Mouse (Mus musculus) bone marrow macrophage, adult 2 months (primary cell): ENCODE results near the gene Moap1. TPM values are rescaled to one million over a fixed set of nuclear protein-coding genes. Genes with fewer than 3 reads are reported as not detected.

Source experiments
- H3K27ac ChIP-seq: 2 replicates; pipeline ENCODE4 v1.5.1; 2012; ENCODE audit warnings: low read depth, low read length; ENCODE audit not compliant: insufficient read depth
- H3K4me1 ChIP-seq: 2 replicates; pipeline ENCODE4 v1.6.1; 2012; ENCODE audit warnings: low read length; ENCODE audit not compliant: control insufficient read depth, insufficient read depth
- H3K4me3 ChIP-seq: 2 replicates; pipeline ENCODE4 v1.5.1; 2012; ENCODE audit warnings: mild to moderate bottlenecking, low read length, moderate library complexity; ENCODE audit not compliant: insufficient read depth
- CTCF ChIP-seq: IDR thresholded peaks from 2 replicates; pipeline ENCODE4 v1.5.1; 2012; ENCODE audit warnings: low read depth, mild to moderate bottlenecking, low read length, moderate library complexity
- POLR2A ChIP-seq: IDR thresholded peaks from 2 replicates; pipeline ENCODE4 v1.6.1; 2012; ENCODE audit warnings: mild to moderate bottlenecking, low read depth, low read length, borderline replicate concordance
- polyA plus RNA-seq: library from polyadenylated mRNA; stranded (reverse); fragments of >200 nt; gene quantifications from 2 replicates; pipeline ENCODE4 v1.2.4, GENCODE M21; 2012; ENCODE audit not compliant: missing spikeins, insufficient read depth, insufficient read length

Gene Moap1
- polyA plus RNA-seq, 1 experiment = 1.3 TPM

- TF ChIP-seq POLR2A = no peak
- TF ChIP-seq CTCF = no peak
- H3K4me1 ChIP-seq = peaks cover 6% of the 10 kb centered on the region
- H3K4me3 ChIP-seq = no peak overlapping the region
- no peak overlapping the region for H3K27ac ChIP-seq
Observed at GRCm38 (mm10) chr12:102708220-102708619, 35.2 kb downstream of the Moap1 start.

DNA sequence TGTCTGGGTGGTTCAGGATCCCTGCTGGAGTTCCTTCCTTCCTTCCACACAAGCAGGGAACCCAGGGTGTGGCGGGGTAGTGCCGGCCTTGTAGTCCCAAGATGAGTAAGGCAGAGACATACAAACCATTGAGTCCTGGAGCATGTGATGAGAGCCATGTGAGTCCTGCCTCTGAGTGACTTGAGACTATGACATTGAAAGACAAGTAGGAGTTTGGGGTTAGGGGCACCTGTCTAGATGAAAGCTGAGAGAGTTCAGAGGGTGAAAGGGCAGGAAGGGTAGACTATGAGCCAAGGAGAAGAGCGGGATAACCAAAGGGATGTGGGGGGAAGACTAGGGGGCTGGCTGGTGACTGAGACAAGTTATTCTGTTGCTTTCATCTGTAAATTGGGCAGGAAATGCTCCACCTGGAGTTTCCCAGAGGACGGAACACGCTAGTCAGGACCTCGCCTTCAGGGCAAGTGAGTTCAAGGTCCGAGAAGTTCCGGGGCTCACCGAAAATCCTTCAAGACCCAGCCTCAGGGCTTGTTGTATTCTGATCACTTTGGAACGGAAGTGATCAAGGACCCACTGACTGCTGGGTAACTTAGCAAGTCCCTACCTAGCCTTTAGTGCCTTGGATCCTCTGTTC lies 36.5 kb downstream of the Moap1 start:
- no peak for TF ChIP-seq POLR2A
- TF ChIP-seq CTCF = no peak
- Histone ChIP-seq H3K4me1 (peaks cover 15% of the 10 kb centered on the region), H3K27ac (no peak overlapping the region), H3K4me3 (no peak overlapping the region)

DNA sequence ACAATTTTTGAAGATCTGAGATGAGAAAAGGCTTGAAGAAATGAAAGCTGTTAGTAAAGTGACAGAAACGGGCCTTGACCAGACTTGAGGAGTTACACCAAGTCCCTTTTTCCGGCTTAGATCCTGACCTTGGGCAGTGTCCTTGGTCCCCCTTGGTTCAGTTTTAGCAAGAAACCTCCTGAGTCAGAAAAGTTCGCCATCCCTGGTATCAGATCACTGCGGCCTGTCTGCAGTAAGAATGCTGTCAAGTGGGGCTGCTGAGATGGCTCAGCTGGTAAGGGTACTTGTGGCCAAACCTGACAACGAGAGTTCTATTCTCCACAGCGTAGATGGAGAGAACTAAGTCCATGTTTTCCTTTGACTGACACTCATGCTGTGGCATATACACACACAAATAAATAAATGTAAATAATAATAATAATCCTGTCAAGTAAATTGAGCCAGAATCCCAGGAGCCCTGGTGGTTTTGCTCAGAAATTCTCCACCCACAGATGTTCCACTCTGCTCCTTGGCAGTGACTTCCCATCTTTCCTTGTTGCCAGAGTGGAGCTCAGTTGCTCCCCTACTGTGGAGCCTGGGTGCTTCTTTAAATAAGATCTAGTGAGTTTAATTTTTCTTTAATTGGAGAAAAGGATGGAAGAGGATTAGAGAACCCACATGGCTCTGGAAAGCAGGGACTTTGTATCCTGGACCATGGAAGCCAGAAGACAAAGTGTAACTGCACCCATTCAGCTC lies 37.4 kb downstream of the Moap1 start:
- H3K4me3 ChIP-seq = peak overlapping the region; percentile 72
- no peak overlapping the region for H3K27ac ChIP-seq
- peaks cover 22% of the 10 kb centered on the region for H3K4me1 ChIP-seq
- TF ChIP-seq CTCF (no peak), POLR2A (no peak)

GRCm38 (mm10) chr12:102705216-102705871 lies 38.1 kb downstream of the Moap1 start:
- Histone ChIP-seq H3K4me3 (peak overlapping the region; percentile 72), H3K4me1 (peaks cover 22% of the 10 kb centered on the region), H3K27ac (peak overlapping the region; percentile 61)
- TF ChIP-seq CTCF (peak; percentile 87), POLR2A (no peak)

DNA sequence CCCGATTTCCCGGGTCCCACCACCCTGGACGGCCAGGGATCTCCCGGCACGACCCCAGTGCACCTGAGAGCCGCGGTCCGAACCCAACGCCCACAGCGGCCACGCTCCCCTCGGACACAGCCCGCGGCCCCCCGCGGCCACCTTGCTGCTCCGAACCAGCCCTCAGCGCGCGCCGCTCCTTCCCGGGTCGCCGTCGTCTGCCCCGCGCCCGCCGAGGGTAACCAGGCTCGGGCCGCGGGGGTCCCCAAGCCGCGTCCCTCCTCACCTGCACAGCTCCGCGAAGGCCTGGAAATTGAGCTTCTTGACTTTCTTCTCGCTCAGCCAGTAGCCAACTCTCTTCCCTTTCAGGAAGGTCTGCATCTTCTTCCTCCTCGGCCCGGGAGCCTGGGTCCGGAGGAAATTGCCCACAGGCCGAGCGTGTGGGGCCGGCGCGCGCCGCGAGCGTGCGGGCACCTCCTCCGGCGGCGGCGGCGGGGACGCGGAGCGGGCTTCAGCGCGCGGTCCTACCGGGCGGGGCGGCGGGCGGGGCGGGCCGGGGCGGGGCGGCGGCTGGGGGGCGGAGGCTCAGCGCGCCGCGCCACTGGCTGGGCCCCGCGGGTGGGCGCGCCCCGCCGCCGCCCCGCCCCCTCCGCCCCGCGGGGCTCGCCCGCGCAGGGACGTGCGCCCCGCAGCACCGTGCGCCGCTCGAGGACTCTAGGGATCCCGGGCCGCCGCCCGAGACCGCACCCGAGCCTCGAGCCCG lies 38.8 kb downstream of the Moap1 start, which contains the start of gene Itpk1:
Gene Itpk1, minus strand, starts transcription at position 474 of the 742 bp plus-strand sequence.
- TF ChIP-seq CTCF = no peak
- H3K4me3 ChIP-seq = peak within 1 kb of the TSS; percentile 96
- H3K27ac ChIP-seq = peak within 1 kb of the TSS; percentile 61
- H3K4me1 ChIP-seq = peaks cover 22% of the 10 kb centered on the region

DNA sequence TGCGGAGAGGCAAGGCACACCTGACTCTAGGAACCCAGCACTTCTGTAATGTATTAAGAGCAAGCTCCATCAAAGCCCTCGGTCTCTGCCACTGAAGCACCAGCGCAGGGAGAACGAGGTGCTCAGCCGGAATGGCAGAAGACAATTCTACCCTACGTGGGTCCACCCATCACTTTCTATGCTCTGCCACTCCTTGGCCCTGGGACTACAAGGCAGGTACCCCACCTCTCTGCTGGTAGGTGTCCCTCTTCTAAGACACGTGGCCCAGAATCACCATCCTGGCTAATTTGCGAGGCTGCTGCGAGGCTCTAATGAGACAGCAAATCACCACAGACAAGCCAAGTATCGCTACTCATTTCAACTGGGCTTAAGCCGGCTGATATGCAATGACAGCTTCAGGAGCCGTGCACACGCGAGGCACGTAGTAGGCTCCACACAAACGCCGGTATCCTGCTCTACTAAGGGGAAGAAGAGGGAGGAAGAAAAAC lies 39.5 kb downstream of the Moap1 start:
- Histone ChIP-seq H3K27ac (no peak overlapping the region), H3K4me3 (peak overlapping the region; percentile 96), H3K4me1 (peaks cover 25% of the 10 kb centered on the region)
- no peak for TF ChIP-seq POLR2A
- TF ChIP-seq CTCF = no peak

GRCm38 (mm10) chr12:102703441-102703840 lies 40.0 kb downstream of the Moap1 start:
- no peak for TF ChIP-seq CTCF
- TF ChIP-seq POLR2A = 0 out of 2 replicates have a peak, but pooled peaks have one; percentile 34
- Histone ChIP-seq H3K27ac (no peak overlapping the region), H3K4me1 (peaks cover 28% of the 10 kb centered on the region), H3K4me3 (peak overlapping the region; percentile 96)

- Histone ChIP-seq H3K4me3 (peak overlapping the region; percentile 29; the same call in 1 of the 2 replicates), H3K4me1 (peaks cover 31% of the 10 kb centered on the region), H3K27ac (no peak overlapping the region)
- no peak for TF ChIP-seq POLR2A
- TF ChIP-seq CTCF = no peak
Observed at GRCm38 (mm10) chr12:102703111-102703412, 40.4 kb downstream of the Moap1 start.

- TF ChIP-seq CTCF (0 out of 2 replicates have a peak, but pooled peaks have one; percentile 9), POLR2A (no peak)
- H3K4me1 ChIP-seq = peaks cover 31% of the 10 kb centered on the region
Observed at GRCm38 (mm10) chr12:102702356-102703110, 40.9 kb downstream of the Moap1 start.

More at GRCm38 (mm10) chr12:102702356-102703110, 40.9 kb downstream of the Moap1 start:
- Histone ChIP-seq H3K27ac (no peak overlapping the region), H3K4me3 (peak overlapping the region; percentile 29)
